Mouse (Mus musculus) liver, embryonic 14.5 days (tissue): Measurements from ENCODE around the gene Coq4.

ENCODE experiments used
- CTCF ChIP-seq: IDR thresholded peaks from 2 replicates; pipeline ENCODE4 v1.5.1; 2016; ENCODE audit warnings: antibody characterized with exemption, low read depth, control low read depth
- EP300 ChIP-seq: IDR thresholded peaks from 2 replicates; pipeline ENCODE4 v1.6.1; 2016; ENCODE audit warnings: antibody characterized with exemption, low read depth

GRCm38 (mm10) chr2:29819363-29819762 lies 32.1 kb downstream of the Coq4 start:
- TF ChIP-seq CTCF (no peak), EP300 (no peak)
